Mouse (Mus musculus) layer of hippocampus, adult 2 months (tissue): ENCODE results near the gene Cacna1a. TPM values are rescaled to one million over a fixed set of nuclear protein-coding genes. Genes with fewer than 3 reads are reported as not detected.

Experiments
- DNase-seq, 2 experiments: peaks; one replicate each; pipeline ENCODE4 v3.0.0; 2022; ENCODE audit warnings: low spot score in 2 of 2
- H3K27ac ChIP-seq: fragments of 200-600 bp; 2 replicates; pipeline ENCODE4 v1.8.1; 2022
- H3K4me3 ChIP-seq: fragments of 200-600 bp; 2 replicates; pipeline ENCODE4 v1.8.1; 2022; ENCODE audit warnings: mild to moderate bottlenecking
- CTCF ChIP-seq: fragments of 200-600 bp; conservative IDR thresholded peaks from 2 replicates; pipeline ENCODE4 v1.8.1; 2022; ENCODE audit warnings: antibody characterized with exemption, mild to moderate bottlenecking, moderate library complexity
- total RNA-seq, 2 experiments: library from RNA; stranded (reverse); gene quantifications; 2 replicates each; pipeline ENCODE4 v1.2.3; 2021

Cacna1a gene
- total RNA-seq, 2 experiments from 2014 or later, result 207 to 219 TPM

GRCm38 (mm10) chr8:84466932-84467331, 78.7 kb downstream of the Cacna1a start:
- no peak for TF ChIP-seq CTCF
- peak; percentile 17 to 55 for DNase-seq
- Histone ChIP-seq H3K27ac (no peak overlapping the region; the same call in 1 of the 2 replicates), H3K4me3 (no peak overlapping the region)

DNA sequence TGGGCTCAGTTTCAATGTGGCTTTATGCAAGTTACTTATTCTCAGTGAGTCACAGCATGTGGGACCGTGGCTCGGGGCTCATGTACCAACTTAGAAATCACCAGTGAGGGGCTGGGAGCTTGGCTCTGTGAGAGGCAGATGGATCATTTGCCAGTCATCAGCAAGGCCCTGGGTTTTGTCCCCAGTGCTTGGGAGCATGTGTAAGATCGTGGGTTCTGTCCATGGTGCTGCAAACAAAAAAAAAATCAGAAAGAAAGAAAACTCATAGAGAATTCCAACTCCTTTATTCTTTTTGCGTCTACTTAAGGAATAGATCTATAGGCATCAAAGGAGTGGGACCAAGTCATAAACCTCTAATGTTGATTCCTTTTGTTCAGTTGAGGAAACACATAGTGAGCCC, 80.8 kb downstream of the Cacna1a start:
- H3K4me3 ChIP-seq, result no peak overlapping the region
- no peak for TF ChIP-seq CTCF
- no peak overlapping the region for H3K27ac ChIP-seq
- DNase-seq, result no peak

- DNase-seq, result no peak
- Histone ChIP-seq H3K27ac (no peak overlapping the region), H3K4me3 (no peak overlapping the region)
- no peak for TF ChIP-seq CTCF
Measured at GRCm38 (mm10) chr8:84471271-84471995, 83.2 kb downstream of the Cacna1a start.

GRCm38 (mm10) chr8:84474456-84474855, 86.2 kb downstream of the Cacna1a start:
- H3K27ac ChIP-seq, result no peak overlapping the region
- peak; percentile 66 for TF ChIP-seq CTCF
- no peak overlapping the region for H3K4me3 ChIP-seq
- DNase-seq, result no peak

DNA sequence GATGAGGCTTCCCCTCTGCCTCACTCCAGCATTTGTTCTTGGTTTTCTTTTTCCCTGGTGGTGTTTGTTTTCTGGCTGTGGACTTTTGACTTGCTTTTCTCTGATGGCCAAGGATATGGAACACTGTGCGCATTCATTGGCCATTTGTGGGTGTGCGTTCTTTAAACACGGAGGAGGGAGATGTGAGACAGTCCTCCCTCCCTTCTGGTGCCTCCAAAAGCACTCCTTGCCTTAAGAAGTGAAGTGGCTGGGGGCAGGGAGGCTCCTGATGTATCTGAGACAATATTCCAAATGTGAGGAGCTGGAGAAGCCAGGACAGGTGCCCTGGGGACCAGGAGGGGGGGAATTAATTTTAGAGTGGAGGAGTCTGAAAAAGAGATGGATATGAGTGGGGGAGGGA, 89.1 kb downstream of the Cacna1a start:
- no peak overlapping the region for H3K4me3 ChIP-seq
- peak in 1 of 2 experiments; percentile 26 for DNase-seq
- peak overlapping the region; percentile 32 for H3K27ac ChIP-seq
- TF ChIP-seq CTCF, result no peak

DNA sequence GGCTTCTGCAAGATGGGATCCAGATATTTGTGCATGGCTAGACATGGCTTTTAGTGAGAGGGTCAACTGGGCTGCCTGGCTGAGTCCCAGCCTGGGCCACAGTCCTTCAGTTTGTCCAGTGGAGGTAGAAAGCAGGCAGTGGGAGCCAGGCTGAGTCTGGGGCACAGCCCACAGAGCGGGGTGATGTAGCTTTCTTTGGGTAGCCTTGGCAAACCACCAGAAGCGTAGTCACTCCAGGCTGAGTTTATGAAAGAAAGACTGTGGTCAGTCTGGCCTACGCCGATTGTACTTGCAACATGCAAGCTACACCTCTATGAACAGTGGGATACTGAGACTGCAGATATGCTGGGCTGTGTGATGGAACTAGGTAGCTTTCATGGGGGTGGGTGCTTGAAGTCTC, 94.8 kb downstream of the Cacna1a start:
- TF ChIP-seq CTCF, result no peak
- H3K4me3 ChIP-seq, result no peak overlapping the region
- no peak overlapping the region for H3K27ac ChIP-seq
- DNase-seq, result no peak

DNA sequence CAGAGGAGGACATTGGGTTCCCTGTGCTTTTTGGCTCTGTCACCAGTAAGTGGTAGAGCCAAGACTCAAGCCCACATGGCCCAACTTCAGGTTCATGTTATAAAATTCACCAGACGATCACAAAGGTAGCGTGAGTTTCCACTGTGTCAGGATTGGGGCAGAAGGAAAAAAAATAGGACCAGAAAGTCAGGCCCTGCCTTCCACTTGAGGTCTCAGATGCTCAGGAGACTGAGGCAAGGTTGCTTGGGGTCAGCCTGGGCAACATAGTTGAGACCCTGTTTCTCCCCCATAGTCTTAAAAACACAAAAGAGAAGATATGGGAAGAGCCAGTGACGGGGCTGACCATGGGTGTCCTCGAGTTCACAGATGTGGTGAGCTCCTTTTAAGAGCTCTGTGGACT, 97.1 kb downstream of the Cacna1a start:
- no peak for TF ChIP-seq CTCF
- no peak overlapping the region for H3K4me3 ChIP-seq

GRCm38 (mm10) chr8:84485864-84486263, 97.6 kb downstream of the Cacna1a start:
- Histone ChIP-seq H3K4me3 (no peak overlapping the region), H3K27ac (peak overlapping the region; percentile 36; the same call in 1 of the 2 replicates)
- no peak for TF ChIP-seq CTCF
- DNase-seq, result peak in 1 of 2 experiments; percentile 35

More for the DNA sequence above, 97.1 kb downstream of the Cacna1a start:
- no peak for DNase-seq
- peak overlapping the region; percentile 36; the same call in 1 of the 2 replicates for H3K27ac ChIP-seq

- Histone ChIP-seq H3K4me3 (no peak overlapping the region), H3K27ac (no peak overlapping the region)
- TF ChIP-seq CTCF, result no peak
- DNase-seq, result no peak
Measured at GRCm38 (mm10) chr8:84489223-84489622, 101.0 kb downstream of the Cacna1a start.

GRCm38 (mm10) chr8:84494541-84495084, 106.4 kb downstream of the Cacna1a start:
- H3K27ac ChIP-seq, result no peak overlapping the region
- TF ChIP-seq CTCF, result no peak
- peak; percentile 84 to 92 for DNase-seq
- H3K4me3 ChIP-seq, result no peak overlapping the region

GRCm38 (mm10) chr8:84501181-84501580, 112.9 kb downstream of the Cacna1a start:
- Histone ChIP-seq H3K4me3 (no peak overlapping the region), H3K27ac (peak overlapping the region; percentile 52)
- DNase-seq, result no peak
- TF ChIP-seq CTCF, result no peak

DNA sequence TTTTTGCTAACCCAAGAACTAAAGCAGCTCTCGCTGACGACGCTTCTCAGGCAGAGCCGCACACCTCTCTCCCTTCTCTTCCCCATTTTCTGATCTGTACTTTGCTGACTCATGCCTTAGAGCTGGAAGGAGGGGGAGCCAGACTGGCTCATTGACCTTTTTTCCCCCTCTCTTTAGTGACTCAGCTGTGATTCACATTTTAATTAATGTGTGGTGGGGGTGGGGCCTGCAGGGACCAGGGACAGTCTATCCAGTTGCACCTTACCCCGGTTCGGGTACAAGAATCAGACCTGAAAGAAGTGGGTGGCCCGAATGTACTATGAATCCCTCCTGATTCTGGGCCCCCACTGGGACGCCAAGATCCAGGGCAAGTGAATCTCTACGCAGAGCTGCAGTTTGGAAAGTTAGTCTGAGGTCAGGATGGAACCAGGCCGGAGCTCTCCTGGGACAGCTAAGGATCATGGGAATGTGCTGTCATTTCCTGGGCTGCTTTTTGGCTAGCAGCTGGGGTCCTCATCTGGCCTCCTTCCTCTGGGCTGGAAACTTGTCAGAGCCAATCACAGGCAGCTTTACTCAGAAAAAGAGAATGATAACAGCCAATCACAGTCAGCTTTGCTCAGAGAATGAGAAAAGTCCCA, 113.5 kb downstream of the Cacna1a start:
- Histone ChIP-seq H3K4me3 (no peak overlapping the region), H3K27ac (peak overlapping the region; percentile 52; the same call in 1 of the 2 replicates)
- TF ChIP-seq CTCF, result no peak
- DNase-seq, result peak; percentile 15 to 23

DNA sequence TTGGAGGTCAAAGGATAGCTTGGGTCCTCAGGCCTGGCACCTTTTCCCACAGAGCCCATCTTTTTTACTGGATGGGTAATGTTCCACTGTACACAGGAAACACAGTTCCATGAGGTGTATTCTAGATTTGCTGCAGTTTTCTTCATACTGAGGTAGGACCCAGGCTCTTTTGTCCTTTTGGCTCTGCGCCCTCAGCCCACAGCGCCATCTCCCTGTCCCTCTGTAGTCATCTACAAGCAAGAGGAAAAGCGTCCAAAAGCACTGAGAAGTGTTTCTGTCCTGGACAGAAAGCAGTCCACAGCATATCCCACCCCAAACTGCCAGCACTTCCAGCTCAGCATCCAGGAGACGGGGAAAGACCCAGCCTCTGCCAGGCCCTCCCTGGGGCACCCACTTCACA, 114.4 kb downstream of the Cacna1a start:
- no peak for TF ChIP-seq CTCF
- H3K27ac ChIP-seq, result no peak overlapping the region
- no peak overlapping the region for H3K4me3 ChIP-seq
- no peak for DNase-seq
